Mouse (Mus musculus): ENCODE data around the gene Rgl3.

DNA sequence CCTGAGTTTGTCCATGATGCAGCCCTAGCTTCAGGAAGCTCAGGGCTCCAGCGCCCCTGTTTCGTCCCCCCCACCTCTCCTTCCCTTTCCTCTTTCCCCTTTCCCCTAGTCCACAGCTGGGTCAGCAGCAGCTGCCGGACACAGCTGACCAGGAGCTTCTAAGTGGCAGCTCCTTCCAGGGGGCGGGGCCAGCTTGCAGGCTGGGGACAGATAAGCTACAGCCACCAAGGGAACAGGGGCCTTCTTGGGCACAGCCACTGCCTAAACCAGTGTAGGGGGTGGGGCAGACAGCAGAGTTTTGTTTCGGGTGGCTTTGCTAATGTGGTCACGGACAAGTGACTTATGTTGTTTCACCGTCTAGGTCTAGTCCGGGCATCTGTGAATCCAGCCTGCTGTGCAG is 25.8 kb downstream of the Rgl3 start, which contains the start of gene Epor:
- TF ChIP-seq CTCF (IDR thresholded peaks at IDR 0.05; ENCODE audit: control insufficient read depth, insufficient read depth, insufficient replicate concordance, low read depth, low read length) = no peak
- TF ChIP-seq POLR2A (IDR thresholded peaks at IDR 0.05; ENCODE audit: control insufficient read depth, low read depth, low read length) = no peak

Data from testis, adult 2 months (tissue).